8 mouse cellular contexts compared by ENCODE assay signal in genomic region chr7:109561466-109562153, GRCm38 (mm10). TPM values are rescaled to one million over a fixed set of nuclear protein-coding genes. Genes with fewer than 3 reads are reported as not detected.
DNase-seq lines count a peak whose midpoint lies in the region; ATAC-seq lines count a peak whose summit lies in the region.

No protein-coding gene starts in this region.

- no peak for DNase-seq in heart, embryonic 10.5 days (ENCODE audit: low spot score)
- no peak for DNase-seq in heart, postnatal 25 days (ENCODE audit: low spot score)
- DNase-seq in neural tube, embryonic 10.5 days (ENCODE audit: extremely low spot score, low spot score) = no peak
- DNase-seq in testis, postnatal 10 days (ENCODE audit: low spot score) = no peak
- DNase-seq in forebrain, embryonic 10.5 days (ENCODE audit: extremely low spot score, low spot score) = no peak

- H3K4me2 ChIP-seq in neural tube, embryonic 13.5 days = no peak overlapping the region
- no peak overlapping the region for H3K4me2 ChIP-seq in intestine, embryonic 16.5 days (ENCODE audit: low read depth, low read length)
- no peak overlapping the region for H3K4me2 ChIP-seq in stomach, embryonic 15.5 days

- H3K9me3 ChIP-seq in heart, embryonic 10.5 days = no peaks in the 10 kb centered on the region
- no peaks in the 10 kb centered on the region for H3K9me3 ChIP-seq in neural tube, embryonic 13.5 days
- no peaks in the 10 kb centered on the region for H3K9me3 ChIP-seq in intestine, embryonic 16.5 days (ENCODE audit: control insufficient read depth, low read length)
- H3K9me3 ChIP-seq in stomach, embryonic 15.5 days = no peaks in the 10 kb centered on the region
- H3K9me3 ChIP-seq in forebrain, embryonic 10.5 days = no peaks in the 10 kb centered on the region; the same call in 1 of the 2 replicates

- no peaks in the 10 kb centered on the region for H3K27me3 ChIP-seq in heart, embryonic 10.5 days (ENCODE audit: insufficient read depth, poor library complexity, severe bottlenecking)
- H3K27me3 ChIP-seq in neural tube, embryonic 13.5 days = no peaks in the 10 kb centered on the region
- no peaks in the 10 kb centered on the region for H3K27me3 ChIP-seq in intestine, embryonic 16.5 days (replicated peaks; ENCODE audit: control insufficient read depth, insufficient read depth, low read length)
- H3K27me3 ChIP-seq in stomach, embryonic 15.5 days (replicated peaks) = no peaks in the 10 kb centered on the region
- no peaks in the 10 kb centered on the region for H3K27me3 ChIP-seq in forebrain, embryonic 10.5 days (ENCODE audit: poor library complexity, severe bottlenecking)

- 0 out of 2 replicates have a peak overlapping the region, but pooled peaks have one; percentile 47 for H3K27ac ChIP-seq in heart, embryonic 10.5 days
- peak overlapping the region; percentile 24; the same call in 1 of the 2 replicates for H3K27ac ChIP-seq in neural tube, embryonic 13.5 days (replicated peaks)
- peak overlapping the region; percentile 70 for H3K27ac ChIP-seq in intestine, embryonic 16.5 days (ENCODE audit: low read length)
- peak overlapping the region; percentile 52 for H3K27ac ChIP-seq in stomach, embryonic 15.5 days
- H3K27ac ChIP-seq in forebrain, embryonic 10.5 days = no peak overlapping the region

- no peak for ATAC-seq in neural tube, embryonic 13.5 days (ENCODE audit: low read depth)
- no peak for ATAC-seq in intestine, embryonic 16.5 days
- ATAC-seq in stomach, embryonic 15.5 days (ENCODE audit: insufficient read depth, low FRiP score, low read depth) = no peak; the same call in 1 of the 2 replicates

- peaks cover 44% of the 10 kb centered on the region for H3K4me1 ChIP-seq in heart, embryonic 10.5 days
- peaks cover 28% of the 10 kb centered on the region for H3K4me1 ChIP-seq in neural tube, embryonic 13.5 days (replicated peaks)
- H3K4me1 ChIP-seq in intestine, embryonic 16.5 days (ENCODE audit: control insufficient read depth, insufficient read depth, low read length) = peaks cover 33% of the 10 kb centered on the region
- H3K4me1 ChIP-seq in stomach, embryonic 15.5 days = peaks cover 9% of the 10 kb centered on the region
- peaks cover 12% of the 10 kb centered on the region; the same call in 1 of the 2 replicates for H3K4me1 ChIP-seq in forebrain, embryonic 10.5 days

- H3K36me3 ChIP-seq in heart, embryonic 10.5 days = peaks cover 12% of the 10 kb centered on the region; the same call in 1 of the 2 replicates
- no peaks in the 10 kb centered on the region for H3K36me3 ChIP-seq in neural tube, embryonic 13.5 days
- peaks cover 6% of the 10 kb centered on the region for H3K36me3 ChIP-seq in intestine, embryonic 16.5 days (ENCODE audit: control insufficient read depth, insufficient read depth, low read length)
- H3K36me3 ChIP-seq in stomach, embryonic 15.5 days = peaks cover 5% of the 10 kb centered on the region; the same call in 1 of the 2 replicates
- H3K36me3 ChIP-seq in forebrain, embryonic 10.5 days (replicated peaks) = peaks cover 5% of the 10 kb centered on the region

- 62% methylated on average over 8 of the region's 8 CpGs for WGBS in heart, embryonic 10.5 days
- WGBS in neural tube, embryonic 13.5 days = 65% methylated on average over 8 of the region's 8 CpGs
- 44% methylated on average over 8 of the region's 8 CpGs for WGBS in intestine, embryonic 16.5 days
- 32% methylated on average over 8 of the region's 8 CpGs for WGBS in stomach, embryonic 15.5 days
- 85% methylated on average over 8 of the region's 8 CpGs for WGBS in forebrain, embryonic 10.5 days

- intact Hi-C loops in heart, postnatal 25 days (cut with DNase I) = loop anchor here (5.0 kb wide), 1 partner anchor 56 kb away; no protein-coding TSS in a partner anchor

- no peak overlapping the region for H3K4me3 ChIP-seq in heart, embryonic 10.5 days
- H3K4me3 ChIP-seq in neural tube, embryonic 13.5 days = no peak overlapping the region
- H3K4me3 ChIP-seq in intestine, embryonic 16.5 days (ENCODE audit: low read length) = no peak overlapping the region
- no peak overlapping the region for H3K4me3 ChIP-seq in stomach, embryonic 15.5 days (replicated peaks)
- no peak overlapping the region for H3K4me3 ChIP-seq in forebrain, embryonic 10.5 days

- no peak overlapping the region for H3K9ac ChIP-seq in neural tube, embryonic 13.5 days
- H3K9ac ChIP-seq in intestine, embryonic 16.5 days (ENCODE audit: low read depth, low read length) = no peak overlapping the region
- H3K9ac ChIP-seq in stomach, embryonic 15.5 days = no peak overlapping the region

RNA-seq across cellular contexts. Expression of gene Rpl27a, which starts 42.7 kb away (rescaled TPM):
- polyA plus RNA-seq in heart, embryonic 10.5 days (2016; fragmentation: Nextera tagmentation; extraction: Ambion mirVana) = 91.3 and 105 TPM in 2 replicates
- total RNA-seq in heart, postnatal 25 days (2021) = 100 to 1,000 TPM in 1 of 2 experiments, 10 to 100 TPM in 1; 95.9 to 104 TPM
- polyA plus RNA-seq in neural tube, embryonic 13.5 days (2015; fragmentation: Nextera tagmentation; extraction: Ambion mirVana) = 80.7 and 91.7 TPM in 2 replicates
- 115 and 131 TPM in 2 replicates for polyA plus RNA-seq in intestine, embryonic 16.5 days (2015; fragmentation: Nextera tagmentation; extraction: Ambion mirVana)
- 130 and 138 TPM in 2 replicates for polyA plus RNA-seq in stomach, embryonic 15.5 days (2015; fragmentation: Nextera tagmentation; extraction: Ambion mirVana)
- 133 and 134 TPM in 2 replicates for polyA plus RNA-seq in forebrain, embryonic 10.5 days (2016; fragmentation: Nextera tagmentation; extraction: Ambion mirVana)

RNA-seq across cellular contexts. Expression of gene Trim66, which starts 53.7 kb away (rescaled TPM):
- 0.08 TPM in 1 of 2 replicates, not detected in the other for polyA plus RNA-seq in heart, embryonic 10.5 days (2016; fragmentation: Nextera tagmentation; extraction: Ambion mirVana)
- under 1 TPM; 0.05 to 0.06 TPM for total RNA-seq in heart, postnatal 25 days (2021)
- 0.11 and 0.26 TPM in 2 replicates for polyA plus RNA-seq in neural tube, embryonic 13.5 days (2015; fragmentation: Nextera tagmentation; extraction: Ambion mirVana)
- 0.01 TPM in 1 of 2 replicates, not detected in the other for polyA plus RNA-seq in intestine, embryonic 16.5 days (2015; fragmentation: Nextera tagmentation; extraction: Ambion mirVana)
- 0.03 TPM in 1 of 2 replicates, not detected in the other for polyA plus RNA-seq in stomach, embryonic 15.5 days (2015; fragmentation: Nextera tagmentation; extraction: Ambion mirVana)
- polyA plus RNA-seq in forebrain, embryonic 10.5 days (2016; fragmentation: Nextera tagmentation; extraction: Ambion mirVana) = 0.06 and 0.09 TPM in 2 replicates
